Mouse (Mus musculus): ENCODE data around the gene Gm8994. TPM values are rescaled to one million over a fixed set of nuclear protein-coding genes. Genes with fewer than 3 reads are reported as not detected.

Gm8994 gene
- polyA plus RNA-seq, 1 experiment from 2014 or later = not detected

GRCm38 (mm10) chr6:136347053-136347452, 19.7 kb downstream of the Gm8994 start:
- no peaks in the 10 kb centered on the region for H3K36me3 ChIP-seq (ENCODE audit: control insufficient read depth, insufficient read depth, low read length)
- no peak for ATAC-seq (ENCODE audit: insufficient read depth, low FRiP score)
- H3K4me3 ChIP-seq (replicated peaks; ENCODE audit: low read length) = no peak overlapping the region
- no peaks in the 10 kb centered on the region for H3K4me1 ChIP-seq (ENCODE audit: control insufficient read depth, insufficient read depth, low read length)
- no peak overlapping the region for H3K27ac ChIP-seq (ENCODE audit: low read length)
- H3K9ac ChIP-seq (ENCODE audit: low read length) = no peak overlapping the region
- WGBS = 65% methylated on average over 5 of the region's 5 CpGs
- H3K9me3 ChIP-seq (replicated peaks; ENCODE audit: control insufficient read depth, low read length) = no peaks in the 10 kb centered on the region
- no peak overlapping the region for H3K4me2 ChIP-seq (ENCODE audit: low read depth, low read length)
- no peaks in the 10 kb centered on the region for H3K27me3 ChIP-seq (ENCODE audit: control insufficient read depth, insufficient read depth, low read length)

- H3K27me3 ChIP-seq (ENCODE audit: control insufficient read depth, insufficient read depth, low read length) = no peaks in the 10 kb centered on the region
- H3K36me3 ChIP-seq (ENCODE audit: control insufficient read depth, insufficient read depth, low read length) = no peaks in the 10 kb centered on the region
- no peaks in the 10 kb centered on the region for H3K4me1 ChIP-seq (ENCODE audit: control insufficient read depth, insufficient read depth, low read length)
- no peaks in the 10 kb centered on the region for H3K9me3 ChIP-seq (replicated peaks; ENCODE audit: control insufficient read depth, low read length)
- no peak overlapping the region for H3K4me2 ChIP-seq (ENCODE audit: low read depth, low read length)
- H3K27ac ChIP-seq (ENCODE audit: low read length) = no peak overlapping the region
- no peak overlapping the region for H3K9ac ChIP-seq (ENCODE audit: low read length)
- no peak for ATAC-seq (ENCODE audit: insufficient read depth, low FRiP score)
- WGBS = 49% methylated on average over 9 of the region's 9 CpGs
- no peak overlapping the region for H3K4me3 ChIP-seq (replicated peaks; ENCODE audit: low read length)
Measured at GRCm38 (mm10) chr6:136347631-136348030, 20.3 kb downstream of the Gm8994 start.

DNA sequence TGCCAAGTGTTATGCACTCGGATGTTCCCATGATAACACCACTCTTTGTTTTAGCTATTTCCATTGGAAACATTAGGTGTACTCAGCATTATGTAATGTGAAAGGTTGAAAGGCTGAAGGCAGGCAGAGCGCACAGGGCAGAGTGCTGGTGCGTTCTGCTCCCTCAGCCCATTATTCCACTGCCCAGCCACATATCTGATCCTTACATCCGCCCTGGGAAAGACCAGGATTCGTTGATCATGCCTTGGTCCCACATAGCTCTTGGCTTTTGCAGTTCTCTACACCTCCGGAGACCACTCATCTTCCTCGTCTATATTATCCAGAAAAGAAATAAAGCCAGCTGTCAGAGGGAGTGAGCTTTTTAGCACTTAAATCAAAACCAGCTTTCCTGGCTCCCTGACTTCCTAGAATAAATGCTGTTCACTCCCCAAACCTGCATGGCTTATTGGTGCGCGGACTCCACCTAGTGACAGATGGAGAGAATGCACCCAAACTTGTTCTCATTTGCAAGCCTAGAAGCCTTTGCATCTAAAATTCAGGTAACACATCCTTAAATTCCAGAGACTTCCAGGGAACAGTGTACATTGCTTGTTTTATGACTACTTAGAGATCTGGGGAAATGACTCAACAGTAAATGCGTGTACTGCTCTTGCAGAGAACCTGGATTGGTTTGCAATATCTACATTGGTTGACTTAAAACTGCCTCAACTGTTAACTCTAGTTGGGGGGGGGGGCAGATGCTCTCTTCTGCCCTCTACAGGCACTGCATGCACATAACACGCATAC, 26.3 kb downstream of the Gm8994 start:
- Histone ChIP-seq H3K4me1 (ENCODE audit: control insufficient read depth, insufficient read depth, low read length) (no peaks in the 10 kb centered on the region), H3K9ac (ENCODE audit: low read length) (no peak overlapping the region), H3K27me3 (ENCODE audit: control insufficient read depth, insufficient read depth, low read length) (no peaks in the 10 kb centered on the region), H3K36me3 (ENCODE audit: control insufficient read depth, insufficient read depth, low read length) (no peaks in the 10 kb centered on the region), H3K4me2 (ENCODE audit: low read depth, low read length) (no peak overlapping the region), H3K4me3 (replicated peaks; ENCODE audit: low read length) (no peak overlapping the region), H3K27ac (ENCODE audit: low read length) (no peak overlapping the region), H3K9me3 (replicated peaks; ENCODE audit: control insufficient read depth, low read length) (no peaks in the 10 kb centered on the region)
- WGBS = 35% methylated on average over 11 of the region's 11 CpGs
- no peak for ATAC-seq (ENCODE audit: insufficient read depth, low FRiP score)

DNA sequence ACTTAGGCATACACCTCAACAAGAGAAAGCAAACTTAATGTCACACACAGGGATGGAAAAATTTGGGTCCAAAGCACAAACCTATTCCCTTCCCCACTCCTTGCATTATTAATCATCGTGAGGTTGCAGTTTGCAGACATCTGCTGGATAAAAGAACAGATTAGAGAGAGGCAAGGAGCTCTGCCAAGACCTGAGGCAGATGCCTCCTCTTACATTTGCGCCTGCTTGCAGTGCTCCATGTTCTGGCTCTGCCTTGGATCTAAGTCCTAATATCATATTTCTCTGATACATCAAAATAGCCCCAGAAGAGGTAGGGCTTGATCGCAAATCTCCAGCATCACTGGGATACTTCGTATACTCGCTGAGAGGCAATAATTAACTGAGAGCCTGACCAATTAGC, 31.1 kb downstream of the Gm8994 start:
- 74% methylated on average over 5 of the region's 5 CpGs for WGBS
- H3K4me2 ChIP-seq (ENCODE audit: low read depth, low read length) = no peak overlapping the region
- H3K27me3 ChIP-seq (ENCODE audit: control insufficient read depth, insufficient read depth, low read length) = no peaks in the 10 kb centered on the region
- ATAC-seq (ENCODE audit: insufficient read depth, low FRiP score) = no peak
- no peak overlapping the region for H3K9ac ChIP-seq (ENCODE audit: low read length)
- H3K36me3 ChIP-seq (ENCODE audit: control insufficient read depth, insufficient read depth, low read length) = no peaks in the 10 kb centered on the region
- H3K4me3 ChIP-seq (replicated peaks; ENCODE audit: low read length) = no peak overlapping the region
- H3K9me3 ChIP-seq (replicated peaks; ENCODE audit: control insufficient read depth, low read length) = no peaks in the 10 kb centered on the region
- no peak overlapping the region for H3K27ac ChIP-seq (ENCODE audit: low read length)
- no peaks in the 10 kb centered on the region for H3K4me1 ChIP-seq (ENCODE audit: control insufficient read depth, insufficient read depth, low read length)

- Histone ChIP-seq H3K27me3 (ENCODE audit: control insufficient read depth, insufficient read depth, low read length) (no peaks in the 10 kb centered on the region), H3K9ac (ENCODE audit: low read length) (no peak overlapping the region), H3K9me3 (replicated peaks; ENCODE audit: control insufficient read depth, low read length) (no peaks in the 10 kb centered on the region), H3K4me3 (replicated peaks; ENCODE audit: low read length) (no peak overlapping the region), H3K36me3 (ENCODE audit: control insufficient read depth, insufficient read depth, low read length) (no peaks in the 10 kb centered on the region), H3K4me1 (ENCODE audit: control insufficient read depth, insufficient read depth, low read length) (no peaks in the 10 kb centered on the region), H3K27ac (ENCODE audit: low read length) (no peak overlapping the region), H3K4me2 (ENCODE audit: low read depth, low read length) (no peak overlapping the region)
- ATAC-seq (ENCODE audit: insufficient read depth, low FRiP score) = no peak
- WGBS = 87% methylated on average over 8 of the region's 8 CpGs
Measured at GRCm38 (mm10) chr6:136363313-136363712, 36.0 kb downstream of the Gm8994 start.

- Histone ChIP-seq H3K36me3 (ENCODE audit: control insufficient read depth, insufficient read depth, low read length) (no peaks in the 10 kb centered on the region), H3K9ac (ENCODE audit: low read length) (no peak overlapping the region), H3K27me3 (ENCODE audit: control insufficient read depth, insufficient read depth, low read length) (no peaks in the 10 kb centered on the region), H3K27ac (ENCODE audit: low read length) (no peak overlapping the region), H3K4me1 (ENCODE audit: control insufficient read depth, insufficient read depth, low read length) (no peaks in the 10 kb centered on the region), H3K4me3 (replicated peaks; ENCODE audit: low read length) (no peak overlapping the region), H3K9me3 (replicated peaks; ENCODE audit: control insufficient read depth, low read length) (no peaks in the 10 kb centered on the region), H3K4me2 (ENCODE audit: low read depth, low read length) (no peak overlapping the region)
- WGBS = 67% methylated on average over 4 of the region's 4 CpGs
- no peak for ATAC-seq (ENCODE audit: insufficient read depth, low FRiP score)
Measured at GRCm38 (mm10) chr6:136364008-136364407, 36.7 kb downstream of the Gm8994 start.

GRCm38 (mm10) chr6:136364430-136365098, 37.2 kb downstream of the Gm8994 start:
- Histone ChIP-seq H3K4me3 (replicated peaks; ENCODE audit: low read length) (no peak overlapping the region), H3K36me3 (ENCODE audit: control insufficient read depth, insufficient read depth, low read length) (no peaks in the 10 kb centered on the region), H3K9me3 (replicated peaks; ENCODE audit: control insufficient read depth, low read length) (no peaks in the 10 kb centered on the region), H3K4me1 (ENCODE audit: control insufficient read depth, insufficient read depth, low read length) (no peaks in the 10 kb centered on the region), H3K27me3 (ENCODE audit: control insufficient read depth, insufficient read depth, low read length) (no peaks in the 10 kb centered on the region), H3K9ac (ENCODE audit: low read length) (no peak overlapping the region), H3K4me2 (ENCODE audit: low read depth, low read length) (no peak overlapping the region), H3K27ac (ENCODE audit: low read length) (no peak overlapping the region)
- WGBS = 74% methylated on average over 12 of the region's 12 CpGs
- no peak for ATAC-seq (ENCODE audit: insufficient read depth, low FRiP score)

- Histone ChIP-seq H3K9ac (ENCODE audit: low read length) (no peak overlapping the region), H3K27me3 (ENCODE audit: control insufficient read depth, insufficient read depth, low read length) (no peaks in the 10 kb centered on the region), H3K4me1 (ENCODE audit: control insufficient read depth, insufficient read depth, low read length) (no peaks in the 10 kb centered on the region), H3K36me3 (ENCODE audit: control insufficient read depth, insufficient read depth, low read length) (no peaks in the 10 kb centered on the region), H3K4me2 (ENCODE audit: low read depth, low read length) (no peak overlapping the region), H3K4me3 (replicated peaks; ENCODE audit: low read length) (no peak overlapping the region), H3K27ac (ENCODE audit: low read length) (no peak overlapping the region), H3K9me3 (replicated peaks; ENCODE audit: control insufficient read depth, low read length) (0 out of 2 replicates have a peak, but pooled peaks cover 5% of the 10 kb centered on the region)
- ATAC-seq (ENCODE audit: insufficient read depth, low FRiP score) = no peak
Measured at GRCm38 (mm10) chr6:136376097-136376496, 48.8 kb downstream of the Gm8994 start.

Measured in stomach, embryonic 16.5 days (tissue).